In the genomic region with DNA sequence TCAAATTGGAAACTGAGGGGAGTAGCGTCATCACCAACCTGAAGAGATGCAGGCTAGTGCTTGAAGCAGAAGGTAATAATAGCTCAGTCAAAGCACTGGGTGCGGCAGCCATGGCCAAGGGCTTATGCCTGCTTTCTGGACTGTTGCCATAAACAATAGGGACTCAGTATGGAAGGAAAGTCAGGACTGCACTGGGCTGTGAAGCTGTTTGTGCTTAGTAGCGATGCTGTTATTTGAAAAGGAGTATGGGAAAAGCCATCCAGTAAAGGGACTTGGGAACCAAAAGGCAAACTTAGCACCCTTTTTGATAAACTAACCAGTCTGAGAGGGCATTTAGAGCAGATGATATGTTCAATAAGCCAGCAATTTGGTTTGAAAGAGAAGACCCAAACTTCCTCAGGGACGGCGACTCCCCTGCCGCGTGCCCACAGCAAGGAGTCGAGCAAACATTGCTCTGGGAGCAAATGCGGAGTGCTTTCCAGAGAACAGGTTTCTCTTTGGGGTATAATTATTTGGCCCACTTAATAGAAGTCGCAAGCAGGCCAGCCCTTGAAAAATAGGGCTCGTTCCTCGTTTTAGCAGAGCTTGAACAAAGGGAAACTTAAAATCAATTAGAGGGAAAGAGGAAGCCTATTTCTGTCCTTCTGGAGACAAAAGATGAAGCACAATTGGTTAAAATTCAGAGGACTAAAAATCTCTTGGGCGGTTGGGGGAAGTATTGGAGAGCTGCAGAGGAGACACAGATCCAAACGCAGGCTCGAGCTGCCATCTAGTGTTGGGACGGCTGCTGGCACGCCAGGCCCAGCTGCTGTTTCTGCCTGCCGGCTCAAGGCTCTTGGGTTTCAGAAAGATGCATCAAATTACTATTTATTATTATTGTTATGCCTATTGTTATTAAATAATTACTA, we compare ENCODE assay signal across 7 mouse cellular contexts.
DNase-seq lines count a peak whose midpoint lies in the region; ATAC-seq and TF ChIP-seq lines count a peak whose summit lies in the region.

No protein-coding gene starts in this region.

- H3K4me3 ChIP-seq in gastrocnemius, adult 2 months: peak overlapping the region; percentile 61

- peak; percentile 97 for TF ChIP-seq CTCF in gastrocnemius, adult 2 months (IDR thresholded peaks at IDR 0.05)

- ATAC-seq in common myeloid progenitor, adult 5-6 weeks (replicated peaks; ENCODE audit: low read depth, poor library complexity, severe bottlenecking): peak; percentile 99

- H3K27ac ChIP-seq in gastrocnemius, adult 2 months: no peak overlapping the region

- peak; percentile 16 for DNase-seq in adrenal gland, adult 8-10 months
- DNase-seq in gastrocnemius, adult 2 months: peak; percentile 83
- DNase-seq in hindlimb bud, embryonic 11.5 days (ENCODE audit: extremely low spot score, low read depth, low spot score): peak; percentile 37
- DNase-seq in left cerebral cortex, adult 8-10 months (ENCODE audit: low spot score in 2 of 2): peak; percentile 50 to 65
- peak; percentile 82 for DNase-seq in mesoderm, embryonic 11.5 days (ENCODE audit: low read depth, low spot score)
- DNase-seq in skeletal muscle tissue, adult 2 months (ENCODE audit: low read depth, low spot score): peak; percentile 39

- intact Hi-C loops in gastrocnemius, adult 2 months (cut with DNase I): loop anchor here (2.0 to 10.0 kb wide), 2 partner anchors 248 to 294 kb away; no protein-coding TSS in a partner anchor

Comparison
In these comparisons a context has a peak if more than half of its experiments do, and no peak if none do; other contexts are left out.
1. DNase-seq: peak in every context shown above with its lines; median percentile 83 in gastrocnemius, adult 2 months; 82 in mesoderm, embryonic 11.5 days; 58 in left cerebral cortex, adult 8-10 months; 39 in skeletal muscle tissue, adult 2 months; 37 in hindlimb bud, embryonic 11.5 days; 16 in adrenal gland, adult 8-10 months.